Mouse (Mus musculus) CH12.LX (cell line): ENCODE measurements around the gene Actr5. TPM values are rescaled to one million over a fixed set of nuclear protein-coding genes. Genes with fewer than 3 reads are reported as not detected.
A peak's percentile ranks its signal among the peaks of the same experiment; 100 is the strongest.

Source experiments
- DNase-seq: peaks from one replicate; pipeline ENCODE4 v3.0.0-alpha.2; 2013; ENCODE audit errors: extremely low read depth
- H3K27ac ChIP-seq: 2 replicates; pipeline ENCODE4 v1.5.1; 2012; ENCODE audit warnings: low read depth, mild to moderate bottlenecking, control low read depth, moderate library complexity; ENCODE audit not compliant: insufficient read depth
- H3K27me3 ChIP-seq: replicated peaks from 2 replicates; pipeline ENCODE3; 2012; ENCODE audit warnings: inconsistent platforms
- H3K36me3 ChIP-seq, 2 experiments: replicated peaks in 1 of 2; 2 replicates each; pipeline versions ENCODE3 to v1.6.1; 2012; ENCODE audit warnings: inconsistent platforms in 1 of 2, low read length in 1 of 2, mild to moderate bottlenecking in 1 of 2, mixed read lengths in 1 of 2, moderate library complexity in 1 of 2; ENCODE audit not compliant: control insufficient read depth in 1 of 2, insufficient read depth in 1 of 2
- H3K4me1 ChIP-seq, 2 experiments: 2 replicates each; pipeline ENCODE4 v1.6.1; 2012; ENCODE audit warnings: inconsistent platforms in 1 of 2, moderate library complexity in 1 of 2; ENCODE audit not compliant: insufficient read depth in 2 of 2, control insufficient read depth in 1 of 2
- H3K4me2 ChIP-seq: 2 replicates; pipeline ENCODE4 v1.6.1; 2012; ENCODE audit warnings: low read depth, mild to moderate bottlenecking, control low read depth; ENCODE audit not compliant: poor library complexity, insufficient read depth, severe bottlenecking
- H3K4me3 ChIP-seq, 3 experiments: fragments of 150-350 bp in 1 of 3; sonication (generic) in 1 of 3; replicated peaks in 1 of 3; 2 replicates each; pipeline versions ENCODE3 to v1.5.1; 2011 to 2012; ENCODE audit warnings: low read depth in 2 of 3, low read length in 2 of 3, mild to moderate bottlenecking in 2 of 3, moderate library complexity in 2 of 3, control low read depth in 1 of 3, improper control_type of control experiment in 1 of 3, inconsistent platforms in 1 of 3, mixed read lengths in 1 of 3; ENCODE audit not compliant: poor library complexity in 1 of 3
- H3K79me2 ChIP-seq: replicated peaks from 2 replicates; pipeline ENCODE4 v1.6.1; 2012; ENCODE audit warnings: mild to moderate bottlenecking, moderate library complexity; ENCODE audit not compliant: control insufficient read depth, poor library complexity, insufficient read depth, severe bottlenecking; ENCODE audit errors: extremely low read depth
- H3K9ac ChIP-seq: 2 replicates; pipeline ENCODE4 v1.6.1; 2012; ENCODE audit warnings: low read depth, mild to moderate bottlenecking, control low read depth, moderate library complexity; ENCODE audit not compliant: insufficient read depth
- H3K9me3 ChIP-seq: replicated peaks from 2 replicates; pipeline ENCODE3; 2012; ENCODE audit warnings: low read length, inconsistent platforms, mixed read lengths
- CHD2 ChIP-seq: IDR thresholded peaks from 2 replicates; pipeline ENCODE4 v1.6.1; 2011; ENCODE audit warnings: low read length, improper control_type of control experiment
- ETS1 ChIP-seq: conservative IDR thresholded peaks from 2 replicates; pipeline ENCODE4 v1.6.1; 2012; ENCODE audit warnings: low read depth, mild to moderate bottlenecking, inconsistent platforms, low read length, improper control_type of control experiment, moderate library complexity
- JUN ChIP-seq: IDR thresholded peaks from 2 replicates; pipeline ENCODE4 v1.6.1; 2011; ENCODE audit warnings: low read depth, mild to moderate bottlenecking, low read length, improper control_type of control experiment, moderate library complexity; ENCODE audit not compliant: insufficient read depth
- JUND ChIP-seq: conservative IDR thresholded peaks from 2 replicates; pipeline ENCODE4 v1.6.1; 2011; ENCODE audit warnings: low read depth, low read length, improper control_type of control experiment
- KAT2A ChIP-seq: IDR thresholded peaks from 2 replicates; pipeline ENCODE4 v1.6.1; 2012; ENCODE audit warnings: low read length, improper control_type of control experiment, inconsistent platforms; ENCODE audit not compliant: insufficient replicate concordance
- MAFK ChIP-seq: IDR thresholded peaks from 2 replicates; pipeline ENCODE4 v1.6.1; 2011; ENCODE audit warnings: low read length, improper control_type of control experiment; ENCODE audit not compliant: insufficient replicate concordance
- MAZ ChIP-seq: IDR thresholded peaks from 2 replicates; pipeline ENCODE4 v1.6.1; 2012; ENCODE audit warnings: low read depth, mild to moderate bottlenecking, inconsistent platforms, low read length, improper control_type of control experiment, moderate library complexity
- MXI1 ChIP-seq: IDR thresholded peaks from 2 replicates; pipeline ENCODE4 v1.6.1; 2011; ENCODE audit warnings: mild to moderate bottlenecking, low read depth, low read length, improper control_type of control experiment
- MYC ChIP-seq: IDR thresholded peaks from 2 replicates; pipeline ENCODE4 v1.6.1; 2011; ENCODE audit warnings: low read depth, mild to moderate bottlenecking, improper control_type of control experiment, low read length
- NRF1 ChIP-seq: IDR thresholded peaks from 2 replicates; pipeline ENCODE4 v1.6.1; 2014; ENCODE audit warnings: low read depth, mild to moderate bottlenecking, inconsistent platforms, low read length, improper control_type of control experiment, moderate library complexity
- POLR2A ChIP-seq: IDR thresholded peaks from 2 replicates; pipeline ENCODE4 v1.6.1; 2011; ENCODE audit warnings: low read depth, mild to moderate bottlenecking, improper control_type of control experiment, low read length
- POLR2AphosphoS2 ChIP-seq: IDR thresholded peaks from 2 replicates; pipeline ENCODE4 v1.6.1; 2011; ENCODE audit warnings: low read depth, low read length, improper control_type of control experiment
- RAD21 ChIP-seq: IDR thresholded peaks from 2 replicates; pipeline ENCODE4 v1.6.1; 2011; ENCODE audit warnings: low read depth, mild to moderate bottlenecking, low read length, improper control_type of control experiment, moderate library complexity
- RCOR1 ChIP-seq: conservative IDR thresholded peaks from 2 replicates; pipeline ENCODE4 v1.6.1; 2012; ENCODE audit warnings: low read depth, mild to moderate bottlenecking, inconsistent platforms, low read length, improper control_type of control experiment
- SIN3A ChIP-seq: IDR thresholded peaks from 2 replicates; pipeline ENCODE4 v1.6.1; 2012; ENCODE audit warnings: low read length, improper control_type of control experiment, inconsistent platforms
- SMC3 ChIP-seq: IDR thresholded peaks from 2 replicates; pipeline ENCODE4 v1.6.1; 2011; ENCODE audit warnings: low read depth, low read length, improper control_type of control experiment
- TCF12 ChIP-seq: IDR thresholded peaks from 2 replicates; pipeline ENCODE4 v1.6.1; 2014; ENCODE audit warnings: low read depth, mild to moderate bottlenecking, inconsistent platforms, low read length, improper control_type of control experiment
- USF1 ChIP-seq: IDR thresholded peaks from 2 replicates; pipeline ENCODE4 v1.6.1; 2014; ENCODE audit warnings: low read depth, mild to moderate bottlenecking, inconsistent platforms, low read length, improper control_type of control experiment
- USF2 ChIP-seq: conservative IDR thresholded peaks from 2 replicates; pipeline ENCODE4 v1.6.1; 2011; ENCODE audit warnings: low read depth, low read length, improper control_type of control experiment
- ZNF384 ChIP-seq: IDR thresholded peaks from 2 replicates; pipeline ENCODE4 v1.6.1; 2012; ENCODE audit warnings: low read depth, low read length, improper control_type of control experiment, inconsistent platforms
- dilution Hi-C: fragments of 300-500 bp; cut with MboI; formaldehyde crosslinking; loops from 2 replicates; pipeline ENCODE4 v1.14.3; 2020; ENCODE audit warnings: low sequenced_read_pairs; ENCODE audit not compliant: extremely low pct_unique_long_range_greater_than_20kb, extremely low pct_ligation_motif_present
- in situ Hi-C: fragments of 300-500 bp; cut with MboI; formaldehyde crosslinking; loops from 3 replicates; pipeline ENCODE4 v1.14.3; 2019; ENCODE audit warnings: low sequenced_read_pairs, low pct_ligation_motif_present, low pct_unique_long_range_greater_than_20kb, mixed read lengths
- polyA plus RNA-seq: library from polyadenylated mRNA; unstranded; fragments of >175 nt; gene quantifications from 2 replicates; pipeline ENCODE4 v1.2.1, GENCODE M21; 2012; ENCODE audit warnings: low read depth; ENCODE audit not compliant: insufficient read length
- total RNA-seq, 2 experiments: library from RNA; depleted of rRNA; stranded (reverse); fragments of 300-350 nt in 1 of 2; fragments of >200 nt in 1 of 2; gene quantifications; 2 replicates each; pipeline ENCODE4 v1.2.3; 2012 to 2014

Actr5 gene
- total and polyA plus RNA-seq, 3 experiments = 13.9 to 20.3 (median 19.8) TPM

DNA sequence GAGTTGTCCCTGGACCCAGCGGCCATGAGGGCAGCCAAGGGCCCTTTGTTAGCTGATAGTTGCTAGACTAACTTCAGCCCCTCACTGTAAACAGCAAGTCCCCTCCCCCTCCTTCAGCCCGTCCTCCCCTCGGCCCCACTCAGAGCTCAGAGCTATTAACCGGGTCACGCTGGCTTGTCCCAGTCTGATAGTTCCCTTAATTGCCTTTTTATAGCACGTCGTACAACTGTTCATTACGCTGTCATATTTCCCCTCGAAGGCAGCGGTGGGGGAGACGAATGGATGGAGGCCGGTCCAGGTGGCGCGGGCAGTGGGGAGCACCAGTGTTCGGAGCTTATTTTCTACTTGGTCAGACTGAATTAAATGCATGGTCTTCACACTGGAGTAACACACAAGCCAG, 22.0 kb upstream of the Actr5 start:
- dilution Hi-C loops = no loop called here
- H3K4me1 ChIP-seq = no peaks in the 10 kb centered on the region
- H3K4me3 ChIP-seq = no peak overlapping the region
- DNase-seq = no peak
- no peak overlapping the region for H3K27ac ChIP-seq
- no peaks in the 10 kb centered on the region for H3K9me3 ChIP-seq
- no peak for TF ChIP-seq MXI1
- TF ChIP-seq ZNF384 = no peak
- no peak for TF ChIP-seq MYC
- no peak for TF ChIP-seq JUND
- no peak for TF ChIP-seq NRF1
- no peak for TF ChIP-seq ETS1
- no peak for TF ChIP-seq MAZ
- TF ChIP-seq USF1 = no peak
- no peak for TF ChIP-seq SMC3
- no peak for TF ChIP-seq MAFK
- TF ChIP-seq TCF12 = no peak
- no peak for TF ChIP-seq RCOR1
- TF ChIP-seq CHD2 = no peak
- TF ChIP-seq KAT2A = no peak
- TF ChIP-seq JUN = no peak
- no peak for TF ChIP-seq POLR2A
- no peak for TF ChIP-seq USF2
- no peak for TF ChIP-seq POLR2AphosphoS2
- TF ChIP-seq RAD21 = no peak
- no peak overlapping the region for H3K4me2 ChIP-seq
- no peak overlapping the region for H3K9ac ChIP-seq
- no peaks in the 10 kb centered on the region for H3K36me3 ChIP-seq
- no peaks in the 10 kb centered on the region for H3K79me2 ChIP-seq
- in situ Hi-C loops = no loop called here
- H3K27me3 ChIP-seq = peaks cover 86% of the 10 kb centered on the region

DNA sequence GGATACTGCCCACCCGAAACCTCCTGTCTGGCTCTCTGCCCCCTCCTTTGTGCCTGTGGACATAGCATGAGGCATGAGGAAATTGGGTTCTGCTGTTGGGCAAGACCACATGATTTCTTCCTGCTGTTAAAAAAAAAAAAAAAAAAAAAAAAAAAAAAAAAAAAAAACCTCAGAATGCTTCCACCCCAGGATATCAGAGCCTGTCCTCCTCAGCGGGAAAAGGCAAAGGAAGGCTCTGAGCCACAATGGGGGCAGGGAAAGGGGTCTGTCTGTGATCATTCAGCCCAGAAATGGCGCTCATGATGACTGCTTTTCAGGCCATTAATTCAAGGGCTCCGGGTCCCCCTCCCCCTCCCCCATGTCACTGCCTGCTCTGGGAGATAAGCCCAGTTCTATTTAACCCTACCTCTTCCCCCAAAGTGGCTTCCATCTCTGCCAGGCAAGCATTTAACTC, 18.1 kb upstream of the Actr5 start:
- no peak overlapping the region for H3K4me2 ChIP-seq
- DNase-seq = no peak
- no peaks in the 10 kb centered on the region for H3K4me1 ChIP-seq
- peaks cover 69% of the 10 kb centered on the region for H3K27me3 ChIP-seq
- H3K4me3 ChIP-seq = no peak overlapping the region
- TF ChIP-seq ZNF384 (0 out of 2 replicates have a peak, but pooled peaks have one; percentile 64), SIN3A (no peak)
- H3K9me3 ChIP-seq = peaks cover 6% of the 10 kb centered on the region
- no peak overlapping the region for H3K9ac ChIP-seq
- dilution Hi-C loops = no loop called here
- no peak overlapping the region for H3K27ac ChIP-seq
- in situ Hi-C loops = no loop called here
- H3K79me2 ChIP-seq = no peaks in the 10 kb centered on the region
- H3K36me3 ChIP-seq = no peaks in the 10 kb centered on the region
